Mouse (Mus musculus) megakaryocyte, embryonic 14.5 days (primary cell): ENCODE measurements around the gene C3ar1. TPM values are rescaled to one million over a fixed set of nuclear protein-coding genes. Genes with fewer than 3 reads are reported as not detected.

Source experiments
- H3K27me3 ChIP-seq: replicated peaks from 2 replicates; pipeline ENCODE3; 2012; ENCODE audit warnings: inconsistent platforms
- H3K36me3 ChIP-seq: replicated peaks from 2 replicates; pipeline ENCODE3; 2012; ENCODE audit warnings: low read length, inconsistent platforms, mixed read lengths
- H3K4me1 ChIP-seq: 2 replicates; pipeline ENCODE4 v1.6.1; 2012; ENCODE audit warnings: inconsistent platforms
- H3K4me3 ChIP-seq: replicated peaks from 2 replicates; pipeline ENCODE3; 2012; ENCODE audit warnings: moderate library complexity, mild to moderate bottlenecking, inconsistent platforms
- H3K9me3 ChIP-seq: 2 replicates; pipeline ENCODE4 v1.6.1; 2012; ENCODE audit warnings: inconsistent platforms
- FLI1 ChIP-seq: IDR thresholded peaks from 2 replicates; pipeline ENCODE4 v1.6.1; 2012; ENCODE audit warnings: low read length, inconsistent platforms, mixed read lengths
- GATA1 ChIP-seq: IDR thresholded peaks from 3 replicates; pipeline ENCODE4 v1.6.1; 2012; ENCODE audit warnings: mixed read lengths, low read length, inconsistent platforms, borderline replicate concordance
- polyA plus RNA-seq: library from polyadenylated mRNA; stranded (reverse); fragments of >175 nt; gene quantifications from 2 replicates; pipeline ENCODE4 v1.2.3, GENCODE M21; 2012; ENCODE audit warnings: low replicate concordance; ENCODE audit not compliant: insufficient read depth

The C3ar1 gene
- polyA plus RNA-seq, 1 experiment = 2.6 TPM

DNA sequence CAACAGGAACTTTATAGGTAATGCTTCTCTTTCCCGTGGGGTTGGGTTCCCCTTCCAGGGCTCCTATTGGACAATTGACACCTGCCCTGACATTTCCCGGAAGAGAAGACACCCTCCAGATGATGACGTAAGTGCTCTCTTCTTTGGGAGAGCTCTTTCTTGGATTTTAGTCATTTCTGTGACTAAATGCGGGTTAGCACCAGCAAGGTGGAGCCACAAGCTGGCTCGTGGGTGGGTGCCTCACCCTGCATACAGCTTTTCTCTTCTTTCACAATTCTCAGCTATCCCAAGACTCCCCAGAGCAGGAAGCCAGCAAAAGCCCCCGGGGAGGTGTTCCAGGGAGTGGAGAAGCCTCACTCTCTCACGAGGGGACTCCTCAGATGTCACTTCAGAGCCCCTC, 23.1 kb downstream of the C3ar1 start:
- Histone ChIP-seq H3K9me3 (peaks cover 10% of the 10 kb centered on the region), H3K27me3 (no peaks in the 10 kb centered on the region), H3K4me1 (peaks cover 34% of the 10 kb centered on the region), H3K36me3 (peaks cover 95% of the 10 kb centered on the region), H3K4me3 (no peak overlapping the region)
- TF ChIP-seq GATA1 = no peak
- TF ChIP-seq FLI1 = no peak

DNA sequence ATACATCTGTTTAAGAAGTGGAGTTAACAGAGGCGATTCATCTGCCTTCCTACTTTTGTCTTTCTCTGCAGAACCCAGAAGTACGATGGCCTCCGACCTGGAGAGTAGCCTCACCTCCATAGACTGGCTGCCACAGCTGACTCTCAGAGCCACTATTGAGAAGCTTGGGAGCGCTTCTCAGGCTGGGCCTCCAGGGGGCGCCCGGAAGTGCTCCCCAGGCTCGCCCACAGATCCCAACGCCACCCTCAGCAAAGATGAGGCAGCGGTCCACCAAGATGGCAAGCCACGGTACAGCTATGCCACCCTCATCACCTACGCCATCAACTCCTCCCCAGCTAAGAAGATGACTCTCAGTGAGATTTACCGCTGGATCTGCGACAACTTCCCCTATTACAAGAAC, 27.9 kb downstream of the C3ar1 start:
- peaks cover 52% of the 10 kb centered on the region for H3K36me3 ChIP-seq
- H3K27me3 ChIP-seq = no peaks in the 10 kb centered on the region
- no peaks in the 10 kb centered on the region for H3K9me3 ChIP-seq
- TF ChIP-seq GATA1 (no peak), FLI1 (no peak)
- peaks cover 46% of the 10 kb centered on the region for H3K4me1 ChIP-seq
- H3K4me3 ChIP-seq = no peak overlapping the region

DNA sequence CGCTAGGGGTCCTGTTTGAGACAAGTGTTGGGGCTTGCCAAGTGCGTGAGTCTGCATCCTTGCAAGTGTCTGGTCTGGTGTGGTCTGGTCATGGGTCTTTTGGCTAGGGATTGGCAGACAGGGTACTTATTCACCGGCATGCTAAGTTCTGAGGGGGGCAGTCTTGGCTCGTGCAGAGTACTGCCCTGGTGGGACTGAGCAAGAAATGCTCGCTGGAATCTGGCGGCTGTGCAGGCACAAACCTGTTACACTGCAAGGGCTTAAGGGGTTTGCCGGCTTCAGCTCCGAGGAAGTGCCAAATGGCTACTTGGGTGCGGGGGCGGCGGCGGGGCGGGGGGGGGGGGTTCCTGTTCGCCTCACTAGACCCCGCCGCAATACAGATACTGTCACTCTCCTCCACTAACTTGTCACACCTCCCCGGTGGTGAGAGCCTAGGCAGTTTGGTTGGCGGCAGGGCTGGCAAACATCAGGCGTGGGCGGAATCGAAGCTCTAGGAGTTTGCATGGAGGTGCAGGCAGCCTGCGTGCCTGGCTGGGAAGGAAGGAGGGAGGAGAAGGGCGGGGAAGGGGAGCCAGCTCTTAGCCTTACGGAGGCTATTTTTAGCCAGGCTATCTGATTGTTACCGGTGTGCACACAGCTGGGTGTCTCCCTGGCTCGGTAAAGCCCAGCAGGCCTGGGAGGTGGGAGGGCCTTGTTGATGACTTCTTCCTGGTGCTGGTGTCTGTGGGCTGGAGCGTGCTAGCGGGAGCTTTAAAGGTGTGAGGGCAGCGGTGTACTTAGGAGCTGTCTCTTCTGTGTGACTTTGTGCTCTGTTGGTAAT, 29.8 kb downstream of the C3ar1 start:
- TF ChIP-seq FLI1 (no peak), GATA1 (no peak)
- H3K36me3 ChIP-seq = peaks cover 46% of the 10 kb centered on the region
- no peaks in the 10 kb centered on the region for H3K9me3 ChIP-seq
- H3K27me3 ChIP-seq = peaks cover under 1% of the 10 kb centered on the region
- peaks cover 62% of the 10 kb centered on the region for H3K4me1 ChIP-seq
- H3K4me3 ChIP-seq = peak overlapping the region; percentile 92

DNA sequence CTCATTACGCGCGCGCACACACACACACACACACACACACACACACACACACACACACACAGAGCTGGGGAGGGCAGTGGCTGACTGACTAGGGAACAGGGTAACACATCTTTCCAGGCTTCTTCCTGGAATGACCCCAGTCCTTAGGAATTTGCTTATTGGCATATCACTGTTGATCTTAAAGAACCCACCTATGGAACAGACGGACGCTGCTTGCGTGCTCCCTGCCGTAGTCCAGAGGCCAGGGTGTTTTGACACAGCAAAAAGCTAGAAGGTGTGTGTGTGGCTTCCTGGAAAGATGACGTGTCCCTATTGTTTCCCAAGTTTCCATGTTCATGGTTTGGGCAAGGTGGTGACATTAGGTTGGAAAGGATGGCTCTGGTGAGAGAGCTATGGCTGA, 30.8 kb downstream of the C3ar1 start:
- Histone ChIP-seq H3K27me3 (peaks cover 7% of the 10 kb centered on the region), H3K9me3 (no peaks in the 10 kb centered on the region), H3K4me3 (no peak overlapping the region), H3K4me1 (peaks cover 68% of the 10 kb centered on the region), H3K36me3 (peaks cover 36% of the 10 kb centered on the region)
- TF ChIP-seq FLI1 (no peak), GATA1 (no peak)

DNA sequence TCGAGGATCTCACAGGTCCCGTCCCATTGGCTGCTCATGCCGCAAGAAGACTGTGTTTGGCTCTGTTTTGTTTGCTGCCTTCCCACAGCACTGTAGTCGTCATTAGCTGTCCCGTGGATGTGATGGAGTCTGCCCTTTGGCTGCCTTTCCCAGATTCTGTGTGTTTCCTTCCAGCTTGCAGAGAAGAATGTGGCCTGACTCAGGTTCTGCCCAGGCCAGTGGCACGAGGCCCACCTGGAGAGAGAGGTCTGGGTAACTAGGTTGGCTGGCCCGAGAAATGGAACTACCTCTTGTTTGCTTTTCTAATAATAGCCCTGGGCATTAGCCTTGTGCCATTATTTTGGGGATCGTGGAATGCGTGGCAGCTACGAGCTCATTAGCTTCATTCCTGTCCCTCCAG, 31.9 kb downstream of the C3ar1 start:
- Histone ChIP-seq H3K4me3 (no peak overlapping the region), H3K9me3 (no peaks in the 10 kb centered on the region), H3K4me1 (peaks cover 74% of the 10 kb centered on the region), H3K36me3 (peaks cover 25% of the 10 kb centered on the region), H3K27me3 (peaks cover 9% of the 10 kb centered on the region)
- TF ChIP-seq GATA1 (no peak), FLI1 (no peak)

DNA sequence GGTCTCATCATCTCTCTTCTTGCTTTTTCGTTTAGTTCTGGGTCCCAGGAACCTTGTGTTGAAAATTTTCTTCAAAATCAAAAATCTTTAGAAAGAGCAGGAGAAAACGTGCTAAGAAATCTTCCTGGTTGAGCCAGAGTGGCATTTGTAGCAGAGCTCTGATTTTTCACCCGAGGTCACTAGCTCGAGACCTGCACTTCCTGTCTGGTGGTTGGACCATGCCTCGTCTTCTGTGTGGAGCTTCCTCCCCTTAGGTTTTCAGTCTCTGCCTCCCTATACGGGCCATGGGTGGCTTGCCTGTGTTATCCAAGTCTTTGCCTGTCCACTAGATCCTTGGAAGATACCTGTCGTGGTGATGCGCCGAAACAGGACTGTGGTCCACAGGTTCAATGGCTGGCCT, 34.1 kb downstream of the C3ar1 start:
- TF ChIP-seq FLI1 (no peak), GATA1 (no peak)
- Histone ChIP-seq H3K4me3 (peak overlapping the region; percentile 43), H3K4me1 (peaks cover 77% of the 10 kb centered on the region)

DNA sequence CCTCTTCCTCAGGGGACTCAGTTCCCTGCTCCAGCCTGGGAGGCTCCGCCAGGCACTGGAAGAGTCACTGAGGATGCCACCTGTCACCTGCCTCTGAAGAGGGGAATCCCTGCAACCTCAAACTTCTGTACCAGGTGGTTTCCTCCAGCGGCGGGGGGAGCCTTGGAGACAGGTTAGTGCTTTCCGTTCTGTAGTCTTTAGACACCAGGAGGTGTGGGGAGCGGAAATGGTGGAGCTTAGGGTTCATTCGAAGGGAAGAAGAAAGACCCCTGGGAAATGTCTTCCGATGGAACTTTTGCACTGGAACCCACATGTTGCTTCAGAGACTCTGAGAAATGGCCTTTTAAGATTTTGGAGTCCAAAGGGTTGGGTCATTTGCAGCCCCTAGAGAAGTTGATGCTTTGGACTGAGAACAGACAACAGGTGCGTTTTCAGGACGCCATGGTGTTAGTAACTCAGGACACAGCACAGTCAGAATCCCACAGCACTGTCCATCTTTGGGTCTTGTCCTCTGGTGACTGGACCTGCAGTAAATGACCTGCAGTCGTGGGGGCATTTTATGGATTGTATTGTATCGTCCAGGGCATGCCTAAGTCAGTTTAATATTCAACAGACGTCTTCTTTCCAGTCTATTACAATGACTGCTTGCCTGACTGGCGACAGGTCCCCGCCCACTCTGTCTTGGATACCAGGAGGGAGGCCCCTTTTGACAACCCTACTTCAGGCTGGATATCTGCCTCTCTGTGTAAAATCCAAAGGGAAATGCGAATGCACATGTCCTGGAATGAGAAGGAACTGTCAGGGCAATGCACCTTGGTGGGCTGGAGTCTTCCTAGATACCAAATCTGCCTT, 34.9 kb downstream of the C3ar1 start:
- H3K4me1 ChIP-seq = peaks cover 69% of the 10 kb centered on the region

More for the DNA sequence above, 34.1 kb downstream of the C3ar1 start:
- peaks cover 14% of the 10 kb centered on the region for H3K36me3 ChIP-seq
- H3K27me3 ChIP-seq = peaks cover 9% of the 10 kb centered on the region
- no peaks in the 10 kb centered on the region for H3K9me3 ChIP-seq

DNA sequence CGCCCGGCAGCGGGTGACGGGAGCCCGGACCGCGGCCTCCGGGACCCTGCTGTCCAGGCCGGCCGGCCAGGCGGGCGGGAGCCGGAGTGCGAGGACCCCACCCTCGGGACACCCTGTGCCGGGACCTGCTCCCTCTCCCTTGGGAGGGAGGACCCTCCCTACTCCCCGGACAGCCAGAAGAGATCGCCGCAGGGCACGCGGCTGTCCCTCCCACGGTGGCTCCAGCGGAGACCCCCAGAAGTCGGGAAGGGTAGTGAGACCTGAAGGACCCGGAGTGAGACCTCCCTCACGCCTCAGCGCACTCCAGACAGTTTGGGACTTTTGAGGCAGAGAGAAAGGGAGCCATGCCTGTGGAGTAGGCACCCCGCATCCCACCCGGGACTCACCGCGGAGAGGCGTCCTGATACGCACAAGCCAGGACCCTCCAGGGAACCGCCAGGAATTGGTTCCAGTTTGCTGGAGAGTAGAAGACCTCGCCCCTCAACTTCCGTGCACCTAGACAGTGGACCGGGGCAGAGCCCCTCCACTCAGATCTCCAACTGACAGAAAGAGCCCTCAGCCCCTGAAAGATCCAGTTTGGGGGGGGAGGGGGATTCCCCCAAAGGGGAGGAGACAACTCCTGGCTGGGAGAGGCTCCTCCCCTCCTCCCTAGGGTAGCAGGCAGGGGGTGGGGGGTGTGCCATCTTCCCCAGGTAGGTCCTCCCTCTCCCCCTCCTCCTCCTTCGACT, 35.7 kb downstream of the C3ar1 start:
- no peaks in the 10 kb centered on the region for H3K9me3 ChIP-seq
- TF ChIP-seq GATA1 = no peak
- TF ChIP-seq FLI1 = no peak
- H3K27me3 ChIP-seq = peaks cover 9% of the 10 kb centered on the region
- peaks cover 17% of the 10 kb centered on the region for H3K36me3 ChIP-seq
- peaks cover 61% of the 10 kb centered on the region for H3K4me1 ChIP-seq
- H3K4me3 ChIP-seq = peak overlapping the region; percentile 98

More for the DNA sequence above, 34.9 kb downstream of the C3ar1 start:
- Histone ChIP-seq H3K27me3 (peaks cover 9% of the 10 kb centered on the region), H3K4me3 (peak overlapping the region; percentile 98), H3K9me3 (no peaks in the 10 kb centered on the region), H3K36me3 (peaks cover 17% of the 10 kb centered on the region)
- TF ChIP-seq GATA1 (no peak), FLI1 (no peak)

DNA sequence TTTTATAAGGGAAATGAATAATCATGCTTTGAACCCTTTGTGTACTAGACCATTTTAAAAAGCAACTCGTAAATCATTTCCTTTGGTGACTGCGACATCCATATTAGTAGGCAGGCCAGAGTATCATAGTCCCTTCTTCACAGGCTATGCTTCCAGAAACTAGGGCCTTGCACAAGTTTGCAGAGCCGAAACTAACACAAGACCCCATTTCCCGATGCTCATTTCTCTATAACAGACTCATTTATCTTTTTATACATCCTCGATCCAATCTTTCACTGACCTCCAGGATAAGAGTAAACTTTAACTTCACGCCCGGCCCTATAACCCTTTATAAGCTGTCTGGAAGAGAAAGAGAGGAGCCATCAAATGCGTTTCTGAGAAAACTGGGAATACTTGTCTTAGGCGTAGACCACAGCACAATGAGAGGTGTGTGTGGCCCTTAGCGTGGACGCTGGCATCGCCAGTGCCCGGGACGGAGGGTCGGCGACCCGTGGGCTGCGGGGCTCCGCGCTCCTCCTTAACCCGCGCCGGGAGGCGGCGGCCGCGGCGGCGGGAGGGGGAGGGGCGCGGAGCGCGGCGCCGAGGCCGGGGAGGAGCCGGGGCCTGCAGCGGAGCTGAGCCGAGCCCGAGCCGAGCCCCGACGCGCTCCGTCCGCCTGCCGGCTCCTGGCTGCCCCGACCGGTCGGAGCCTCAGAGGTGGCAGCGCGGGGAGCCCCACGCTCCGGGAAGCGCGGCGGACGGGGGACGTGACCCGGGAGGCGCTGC, 36.5 kb downstream of the C3ar1 start, which contains the start of gene Foxj2:
Gene Foxj2, plus strand, starts transcription at position 609 of the 765 bp plus-strand sequence.
- H3K9me3 ChIP-seq = no peaks in the 10 kb centered on the region
- peaks cover 54% of the 10 kb centered on the region for H3K4me1 ChIP-seq
- TF ChIP-seq GATA1 (no peak), FLI1 (no peak)
- H3K27me3 ChIP-seq = peaks cover 9% of the 10 kb centered on the region
- H3K36me3 ChIP-seq = peaks cover 17% of the 10 kb centered on the region
- H3K4me3 ChIP-seq = peak within 1 kb of the TSS; percentile 98
